Mouse (Mus musculus): Measurements from ENCODE around the gene Dmrtc1c1. TPM values are rescaled to one million over a fixed set of nuclear protein-coding genes. Genes with fewer than 3 reads are reported as not detected.
"Not testable (repeated sequence)": the region's sequence is repeated elsewhere in the genome, so short reads cannot be mapped to it uniquely, and the experiment has no call there.

Gene Dmrtc1c1
- not detected in 2 replicates for total RNA-seq (2014; rRNA removed)
- polyA plus RNA-seq (2015; fragmentation: Nextera tagmentation; extraction: Ambion mirVana): not detected in 2 replicates

DNA sequence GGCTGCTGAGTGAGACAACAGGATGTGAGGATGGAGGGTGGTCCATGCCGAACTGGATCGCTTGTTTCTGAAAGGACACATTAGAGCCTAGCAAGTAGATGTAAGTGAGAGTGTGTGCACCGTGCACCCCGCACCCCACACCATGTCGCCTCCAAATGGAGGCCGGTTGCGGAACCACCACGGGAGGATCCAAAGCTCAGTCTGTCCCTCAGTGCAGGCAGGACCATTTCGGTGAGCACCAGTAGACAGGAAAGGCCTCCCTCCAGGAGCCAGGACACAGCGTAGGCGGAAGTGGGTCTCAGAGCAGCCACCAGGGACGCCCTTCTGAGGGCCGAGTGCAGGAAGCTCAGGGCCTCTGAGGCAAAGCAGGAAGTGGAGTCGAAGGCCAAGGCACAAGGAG, at the start of gene Dmrtc1c1:
Gene Dmrtc1c1 (plus strand): TSS at position 301 of the 400 bp plus-strand sequence.
- DNase-seq (ENCODE audit: low spot score); H3K4me3 ChIP-seq (ENCODE audit: low read depth, low read length); H3K9me3 ChIP-seq (ENCODE audit: low read length); H3K4me2 ChIP-seq (ENCODE audit: low read depth, low read length, poor library complexity, severe bottlenecking); H3K27ac ChIP-seq (ENCODE audit: low read depth, low read length); ATAC-seq (ENCODE audit: low FRiP score); H3K9ac ChIP-seq (replicated peaks; ENCODE audit: low read length, poor library complexity, severe bottlenecking); H3K36me3 ChIP-seq (ENCODE audit: insufficient read depth, low read length); H3K27me3 ChIP-seq (ENCODE audit: insufficient read depth, low read length); H3K4me1 ChIP-seq (ENCODE audit: insufficient read depth, low read length): not testable (repeated sequence)
- no CpG with 5 or more reads among the region's 14 CpGs for WGBS

GRCm38 (mm10) chrX:102765878-102766277, 36.9 kb upstream of the Dmrtc1c1 start:
- H3K4me1 ChIP-seq (ENCODE audit: insufficient read depth, low read length): no peaks in the 10 kb centered on the region
- H3K4me3 ChIP-seq (ENCODE audit: low read depth, low read length): no peak overlapping the region
- H3K9me3 ChIP-seq (ENCODE audit: low read length): no peaks in the 10 kb centered on the region
- TF ChIP-seq CTCF (IDR thresholded peaks at IDR 0.05): no peak
- H3K4me2 ChIP-seq (ENCODE audit: low read depth, low read length, poor library complexity, severe bottlenecking): no peak overlapping the region
- no peak for ATAC-seq (ENCODE audit: low FRiP score)
- no peak overlapping the region for H3K9ac ChIP-seq (replicated peaks; ENCODE audit: low read length, poor library complexity, severe bottlenecking)
- H3K27me3 ChIP-seq (ENCODE audit: insufficient read depth, low read length): no peaks in the 10 kb centered on the region
- no peak for DNase-seq (ENCODE audit: low spot score)
- H3K36me3 ChIP-seq (ENCODE audit: insufficient read depth, low read length): no peaks in the 10 kb centered on the region
- 72% methylated on average over 4 of the region's 4 CpGs for WGBS
- no peak overlapping the region for H3K27ac ChIP-seq (ENCODE audit: low read depth, low read length)

DNA sequence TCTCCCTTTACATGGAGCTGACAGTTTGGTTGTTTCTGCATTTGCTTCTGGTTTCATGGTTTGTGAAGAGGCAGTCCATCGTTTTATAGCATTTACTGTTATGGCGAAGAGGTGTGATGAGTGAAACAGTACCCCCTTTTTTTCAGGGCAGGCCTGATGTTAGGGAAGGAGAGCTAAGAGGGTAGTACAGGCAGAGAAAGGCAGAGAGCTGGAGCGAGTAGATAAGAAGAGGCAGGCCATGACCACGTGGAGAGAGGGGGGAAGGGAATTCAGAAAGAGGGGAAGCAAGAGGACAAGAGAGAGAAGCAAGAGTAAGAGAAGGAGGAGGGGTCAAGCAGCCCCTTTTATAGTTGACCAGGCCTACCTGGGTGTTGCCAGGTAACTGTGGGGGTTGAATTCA, 9.5 kb downstream of the Dmrtc1c1 start:
- Histone ChIP-seq H3K27ac (ENCODE audit: low read depth, low read length) (no peak overlapping the region), H3K4me1 (ENCODE audit: insufficient read depth, low read length) (no peaks in the 10 kb centered on the region), H3K4me3 (ENCODE audit: low read depth, low read length) (no peak overlapping the region), H3K27me3 (ENCODE audit: insufficient read depth, low read length) (0 out of 2 replicates have a peak, but pooled peaks cover 3% of the 10 kb centered on the region), H3K9me3 (ENCODE audit: low read length) (no peaks in the 10 kb centered on the region), H3K9ac (replicated peaks; ENCODE audit: low read length, poor library complexity, severe bottlenecking) (no peak overlapping the region), H3K4me2 (ENCODE audit: low read depth, low read length, poor library complexity, severe bottlenecking) (no peak overlapping the region), H3K36me3 (ENCODE audit: insufficient read depth, low read length) (no peaks in the 10 kb centered on the region)
- no peak for ATAC-seq (ENCODE audit: low FRiP score)
- DNase-seq (ENCODE audit: low spot score): no peak
- TF ChIP-seq CTCF (IDR thresholded peaks at IDR 0.05): no peak
- 64% methylated on average over 4 of the region's 4 CpGs for WGBS

GRCm38 (mm10) chrX:102854516-102854915, 51.8 kb downstream of the Dmrtc1c1 start, which contains the start of gene Dmrtc1c2:
Dmrtc1c2 (minus strand) TSS chrX:102854616.
- H3K4me3 ChIP-seq (ENCODE audit: low read depth, low read length); ATAC-seq (ENCODE audit: low FRiP score); H3K27me3 ChIP-seq (ENCODE audit: insufficient read depth, low read length); H3K27ac ChIP-seq (ENCODE audit: low read depth, low read length); H3K9me3 ChIP-seq (ENCODE audit: low read length); DNase-seq (ENCODE audit: low spot score); H3K9ac ChIP-seq (replicated peaks; ENCODE audit: low read length, poor library complexity, severe bottlenecking); H3K4me2 ChIP-seq (ENCODE audit: low read depth, low read length, poor library complexity, severe bottlenecking); H3K36me3 ChIP-seq (ENCODE audit: insufficient read depth, low read length); H3K4me1 ChIP-seq (ENCODE audit: insufficient read depth, low read length): not testable (repeated sequence)
- WGBS: 100% methylated on average over 1 of the region's 13 CpGs

Other genes starting within 250 kb of the Dmrtc1c1 start
- 8.7 and 15.8 TPM in 2 replicates for gene Phka1, start 158.7 kb upstream of the Dmrtc1c1 start, total RNA-seq (2014; rRNA removed)
- gene Phka1, start 158.7 kb upstream of the Dmrtc1c1 start, polyA plus RNA-seq (2015; fragmentation: Nextera tagmentation; extraction: Ambion mirVana): 6.6 and 6.8 TPM in 2 replicates
- gene Gm3880, start 116.0 kb upstream of the Dmrtc1c1 start, total RNA-seq (2014; rRNA removed): not detected in 2 replicates
- not detected in 2 replicates for gene Gm3880, start 116.0 kb upstream of the Dmrtc1c1 start, polyA plus RNA-seq (2015; fragmentation: Nextera tagmentation; extraction: Ambion mirVana)
- not detected in 2 replicates for gene Gm9112, start 95.3 kb upstream of the Dmrtc1c1 start, total RNA-seq (2014; rRNA removed)
- not detected in 2 replicates for gene Gm9112, start 95.3 kb upstream of the Dmrtc1c1 start, polyA plus RNA-seq (2015; fragmentation: Nextera tagmentation; extraction: Ambion mirVana)
- gene Dmrtc1b, start 95.1 kb upstream of the Dmrtc1c1 start, total RNA-seq (2014; rRNA removed): not detected in 2 replicates
- not detected in 2 replicates for gene Dmrtc1b, start 95.1 kb upstream of the Dmrtc1c1 start, polyA plus RNA-seq (2015; fragmentation: Nextera tagmentation; extraction: Ambion mirVana)
- not detected in 2 replicates for gene Dmrtc1c2, start 51.7 kb downstream of the Dmrtc1c1 start, total RNA-seq (2014; rRNA removed)
- gene Dmrtc1c2, start 51.7 kb downstream of the Dmrtc1c1 start, polyA plus RNA-seq (2015; fragmentation: Nextera tagmentation; extraction: Ambion mirVana): not detected in 2 replicates
- gene 1700031F05Rik, start 65.0 kb downstream of the Dmrtc1c1 start, total RNA-seq (2014; rRNA removed): not detected in 2 replicates
- gene 1700031F05Rik, start 65.0 kb downstream of the Dmrtc1c1 start, polyA plus RNA-seq (2015; fragmentation: Nextera tagmentation; extraction: Ambion mirVana): not detected in 2 replicates
- 0.88 and 2.4 TPM in 2 replicates for gene Dmrtc1a, start 105.7 kb downstream of the Dmrtc1c1 start, total RNA-seq (2014; rRNA removed)
- gene Dmrtc1a, start 105.7 kb downstream of the Dmrtc1c1 start, polyA plus RNA-seq (2015; fragmentation: Nextera tagmentation; extraction: Ambion mirVana): 4.7 and 6.0 TPM in 2 replicates
- not detected in 2 replicates for gene 1700011M02Rik, start 105.9 kb downstream of the Dmrtc1c1 start, total RNA-seq (2014; rRNA removed)
- gene 1700011M02Rik, start 105.9 kb downstream of the Dmrtc1c1 start, polyA plus RNA-seq (2015; fragmentation: Nextera tagmentation; extraction: Ambion mirVana): not detected in 2 replicates
- gene 1700018G05Rik, start 125.4 kb downstream of the Dmrtc1c1 start, total RNA-seq (2014; rRNA removed): not detected in 2 replicates
- gene 1700018G05Rik, start 125.4 kb downstream of the Dmrtc1c1 start, polyA plus RNA-seq (2015; fragmentation: Nextera tagmentation; extraction: Ambion mirVana): not detected in 2 replicates

Measured in midbrain, postnatal 0 days (tissue).